Mouse (Mus musculus): Measurements from ENCODE around the gene Vmn1r232. TPM values are rescaled to one million over a fixed set of nuclear protein-coding genes. Genes with fewer than 3 reads are reported as not detected.
A peak's percentile ranks its signal among the peaks of the same experiment; 100 is the strongest.

The Vmn1r232 gene
- polyA plus RNA-seq, 1 experiment: not detected

- WGBS: 28% methylated on average over 3 of the region's 3 CpGs
- Histone ChIP-seq H3K27ac (ENCODE audit: insufficient read depth, low read depth, low read length) (no peak overlapping the region), H3K4me1 (ENCODE audit: control insufficient read depth, insufficient read depth, insufficient read length, low read length) (peaks cover 9% of the 10 kb centered on the region; the same call in 1 of the 2 replicates), H3K36me3 (ENCODE audit: control insufficient read depth, insufficient read depth, low read length) (no peaks in the 10 kb centered on the region), H3K4me3 (ENCODE audit: low read depth, low read length) (peak overlapping the region; percentile 64), H3K27me3 (ENCODE audit: control insufficient read depth, insufficient read depth, low read length) (no peaks in the 10 kb centered on the region)
- TF ChIP-seq POLR2A (IDR thresholded peaks at IDR 0.05; ENCODE audit: low read depth, low read length) (no peak), CTCF (IDR thresholded peaks at IDR 0.05; ENCODE audit: extremely low read depth, insufficient read length, insufficient replicate concordance, low read depth, low read length) (no peak)
Measured at GRCm38 (mm10) chr17:20944226-20944625, 24.7 kb upstream of the Vmn1r232 start.

GRCm38 (mm10) chr17:20904991-20905390, 14.5 kb downstream of the Vmn1r232 start, which contains the start of gene Vmn1r231:
Gene Vmn1r231, minus strand, starts transcription at chr17:20905091.
- WGBS: 55% methylated on average over 2 of the region's 2 CpGs
- no peaks in the 10 kb centered on the region for H3K4me1 ChIP-seq (ENCODE audit: control insufficient read depth, insufficient read depth, insufficient read length, low read length)
- TF ChIP-seq POLR2A (IDR thresholded peaks at IDR 0.05; ENCODE audit: low read depth, low read length) (no peak), CTCF (IDR thresholded peaks at IDR 0.05; ENCODE audit: extremely low read depth, insufficient read length, insufficient replicate concordance, low read depth, low read length) (no peak)
- no peak within 1 kb of the TSS for H3K4me3 ChIP-seq (ENCODE audit: low read depth, low read length)
- H3K27me3 ChIP-seq (ENCODE audit: control insufficient read depth, insufficient read depth, low read length): no peaks in the 10 kb centered on the region
- no peaks in the 10 kb centered on the region for H3K36me3 ChIP-seq (ENCODE audit: control insufficient read depth, insufficient read depth, low read length)
- no peak within 1 kb of the TSS for H3K27ac ChIP-seq (ENCODE audit: insufficient read depth, low read depth, low read length)

Other genes with a start within 250 kb of the Vmn1r232 start
- not detected in 2 replicates for gene Vmn1r226, start 236.9 kb downstream of the Vmn1r232 start, polyA plus RNA-seq (2012; rRNA removed)
- not detected in 2 replicates for gene Vmn1r227, start 189.9 kb downstream of the Vmn1r232 start, polyA plus RNA-seq (2012; rRNA removed)
- gene Vmn1r228, start 133.6 kb downstream of the Vmn1r232 start, polyA plus RNA-seq (2012; rRNA removed): not detected in 2 replicates
- not detected in 2 replicates for gene Vmn1r229, start 108.2 kb downstream of the Vmn1r232 start, polyA plus RNA-seq (2012; rRNA removed)
- not detected in 2 replicates for gene Vmn1r230, start 79.3 kb downstream of the Vmn1r232 start, polyA plus RNA-seq (2012; rRNA removed)
- gene Vmn1r231, start 14.6 kb downstream of the Vmn1r232 start, polyA plus RNA-seq (2012; rRNA removed): not detected in 2 replicates
- 75.4 and 113 TPM in 2 replicates for gene Ppp2r1a, start 25.6 kb upstream of the Vmn1r232 start, polyA plus RNA-seq (2012; rRNA removed)
- not detected in 2 replicates for gene Vmn1r233, start 76.8 kb upstream of the Vmn1r232 start, polyA plus RNA-seq (2012; rRNA removed)
- gene Zfp160, start 89.2 kb upstream of the Vmn1r232 start, polyA plus RNA-seq (2012; rRNA removed): 0.33 and 0.89 TPM in 2 replicates